Mouse (Mus musculus) ES-Bruce4 (cell line): ENCODE data around the gene Fam222b. TPM values are rescaled to one million over a fixed set of nuclear protein-coding genes. Genes with fewer than 3 reads are reported as not detected.

ENCODE experiments used
- H3K27ac ChIP-seq: 2 replicates; pipeline ENCODE4 v1.5.1; 2012; ENCODE audit warnings: low read length, inconsistent platforms; ENCODE audit not compliant: insufficient read depth
- H3K27me3 ChIP-seq: 2 replicates; pipeline ENCODE4 v1.6.1; 2012; ENCODE audit warnings: mild to moderate bottlenecking, low read length, inconsistent platforms; ENCODE audit not compliant: control insufficient read depth, poor library complexity, insufficient read depth, severe bottlenecking
- H3K36me3 ChIP-seq: 2 replicates; pipeline ENCODE4 v1.6.1; 2012; ENCODE audit warnings: inconsistent platforms, mild to moderate bottlenecking, low read length, moderate library complexity; ENCODE audit not compliant: control insufficient read depth, poor library complexity, insufficient read depth, severe bottlenecking
- H3K4me1 ChIP-seq: one replicate; pipeline ENCODE4 v1.8.1; 2011; ENCODE audit warnings: low read length; ENCODE audit not compliant: control insufficient read depth, insufficient read depth
- H3K4me3 ChIP-seq: 2 replicates; pipeline ENCODE4 v1.5.1; 2011; ENCODE audit warnings: low read depth, mild to moderate bottlenecking, low read length
- H3K9ac ChIP-seq: 2 replicates; pipeline ENCODE4 v1.6.1; 2012; ENCODE audit warnings: low read depth, mild to moderate bottlenecking, inconsistent platforms; ENCODE audit not compliant: poor library complexity, severe bottlenecking
- H3K9me3 ChIP-seq: replicated peaks from 2 replicates; pipeline ENCODE4 v1.6.1; 2012; ENCODE audit warnings: mild to moderate bottlenecking, low read length, inconsistent platforms; ENCODE audit not compliant: control insufficient read depth, poor library complexity, insufficient read depth, severe bottlenecking
- CTCF ChIP-seq: IDR thresholded peaks from one replicate; pipeline ENCODE4 v1.8.1; 2011; ENCODE audit warnings: low read depth, low read length
- EP300 ChIP-seq: IDR thresholded peaks from 2 replicates; pipeline ENCODE4 v1.6.1; 2011; ENCODE audit warnings: low read depth, low read length; ENCODE audit not compliant: insufficient read depth
- POLR2A ChIP-seq: IDR thresholded peaks from one replicate; pipeline ENCODE4 v1.8.1; 2011; ENCODE audit warnings: low read length; ENCODE audit not compliant: insufficient read depth
- polyA plus RNA-seq: library from polyadenylated mRNA; stranded (reverse); fragments of >200 nt; gene quantifications from 2 replicates; pipeline ENCODE4 v1.2.4, GENCODE M21; 2011; ENCODE audit warnings: low read depth; ENCODE audit not compliant: missing spikeins, insufficient read depth, insufficient read length

Fam222b gene
- polyA plus RNA-seq, 1 experiment = 17.5 TPM

- Histone ChIP-seq H3K9me3 (no peaks in the 10 kb centered on the region), H3K4me1 (peaks cover 5% of the 10 kb centered on the region), H3K9ac (no peak overlapping the region), H3K4me3 (no peak overlapping the region), H3K27ac (no peak overlapping the region), H3K36me3 (peaks cover 18% of the 10 kb centered on the region), H3K27me3 (no peaks in the 10 kb centered on the region)
- TF ChIP-seq POLR2A (no peak), EP300 (no peak), CTCF (no peak)
Measured at GRCm38 (mm10) chr11:78071938-78072337, 22.5 kb upstream of the Fam222b start.

- no peaks in the 10 kb centered on the region for H3K27me3 ChIP-seq
- no peak overlapping the region for H3K4me3 ChIP-seq
- TF ChIP-seq EP300 (no peak), CTCF (no peak), POLR2A (no peak)
- no peak overlapping the region for H3K27ac ChIP-seq
- H3K9ac ChIP-seq = no peak overlapping the region
- peaks cover 5% of the 10 kb centered on the region for H3K4me1 ChIP-seq
- peaks cover 19% of the 10 kb centered on the region for H3K36me3 ChIP-seq
- H3K9me3 ChIP-seq = no peaks in the 10 kb centered on the region
Measured at GRCm38 (mm10) chr11:78072425-78073130, 21.9 kb upstream of the Fam222b start.

GRCm38 (mm10) chr11:78073577-78074276, 20.7 kb upstream of the Fam222b start:
- peaks cover 24% of the 10 kb centered on the region for H3K36me3 ChIP-seq

GRCm38 (mm10) chr11:78074277-78074652, 20.2 kb upstream of the Fam222b start:
- no peak for TF ChIP-seq POLR2A
- TF ChIP-seq CTCF = no peak
- no peak for TF ChIP-seq EP300

More at GRCm38 (mm10) chr11:78073577-78074276, 20.7 kb upstream of the Fam222b start:
- no peak overlapping the region for H3K27ac ChIP-seq
- no peak overlapping the region for H3K4me3 ChIP-seq
- H3K9me3 ChIP-seq = no peaks in the 10 kb centered on the region
- no peak for TF ChIP-seq CTCF
- TF ChIP-seq POLR2A = no peak
- TF ChIP-seq EP300 = no peak
- no peaks in the 10 kb centered on the region for H3K27me3 ChIP-seq
- H3K9ac ChIP-seq = no peak overlapping the region
- peaks cover 5% of the 10 kb centered on the region for H3K4me1 ChIP-seq

GRCm38 (mm10) chr11:78074666-78075065, 19.8 kb upstream of the Fam222b start:
- Histone ChIP-seq H3K36me3 (peaks cover 24% of the 10 kb centered on the region), H3K27me3 (no peaks in the 10 kb centered on the region), H3K27ac (no peak overlapping the region), H3K4me3 (no peak overlapping the region), H3K4me1 (peaks cover 5% of the 10 kb centered on the region), H3K9ac (no peak overlapping the region), H3K9me3 (no peaks in the 10 kb centered on the region)
- TF ChIP-seq POLR2A = no peak
- TF ChIP-seq EP300 = no peak
- no peak for TF ChIP-seq CTCF

More at GRCm38 (mm10) chr11:78074277-78074652, 20.2 kb upstream of the Fam222b start:
- H3K4me3 ChIP-seq = no peak overlapping the region
- no peaks in the 10 kb centered on the region for H3K27me3 ChIP-seq
- peaks cover 5% of the 10 kb centered on the region for H3K4me1 ChIP-seq
- no peak overlapping the region for H3K27ac ChIP-seq
- peaks cover 24% of the 10 kb centered on the region for H3K36me3 ChIP-seq
- no peak overlapping the region for H3K9ac ChIP-seq
- H3K9me3 ChIP-seq = no peaks in the 10 kb centered on the region
